Mouse (Mus musculus) small intestine, adult 2 months (tissue): ENCODE measurements around the gene Sohlh1. TPM values are rescaled to one million over a fixed set of nuclear protein-coding genes. Genes with fewer than 3 reads are reported as not detected.
"Not testable (repeated sequence)": the region's sequence is repeated elsewhere in the genome, so short reads cannot be mapped to it uniquely, and the experiment has no call there.

ENCODE experiments used
- H3K27ac ChIP-seq: fragments of 200-500 bp; 2 replicates; pipeline ENCODE4 v1.5.1; 2012; ENCODE audit warnings: low read depth, low read length, control low read depth, inconsistent platforms; ENCODE audit not compliant: insufficient read depth
- H3K27me3 ChIP-seq: fragments of 200-500 bp; 2 replicates; pipeline ENCODE4 v1.6.1; 2012; ENCODE audit warnings: mild to moderate bottlenecking, moderate library complexity, low read length, inconsistent platforms; ENCODE audit not compliant: control insufficient read depth, insufficient read depth
- H3K36me3 ChIP-seq: fragments of 200-500 bp; 2 replicates; pipeline ENCODE4 v1.6.1; 2012; ENCODE audit warnings: mild to moderate bottlenecking, low read length, control low read depth, inconsistent platforms; ENCODE audit not compliant: control insufficient read depth, insufficient read depth
- H3K4me1 ChIP-seq: fragments of 200-500 bp; 2 replicates; pipeline ENCODE4 v1.6.1; 2012; ENCODE audit warnings: low read length, inconsistent platforms, mixed read lengths; ENCODE audit not compliant: control insufficient read depth, insufficient read depth, insufficient read length
- H3K4me3 ChIP-seq: fragments of 200-500 bp; 2 replicates; pipeline ENCODE4 v1.5.1; 2012; ENCODE audit warnings: low read depth, mild to moderate bottlenecking, control low read depth, inconsistent platforms, low read length, moderate library complexity
- CTCF ChIP-seq: fragments of 200-500 bp; IDR thresholded peaks from 2 replicates; pipeline ENCODE4 v1.5.1; 2012; ENCODE audit warnings: low read depth, mild to moderate bottlenecking, control low read depth, inconsistent platforms, low read length, moderate library complexity, mixed read lengths; ENCODE audit not compliant: insufficient replicate concordance, insufficient read length; ENCODE audit errors: extremely low read depth
- POLR2A ChIP-seq: fragments of 200-500 bp; IDR thresholded peaks from 2 replicates; pipeline ENCODE4 v1.6.1; 2012; ENCODE audit warnings: low read depth, mild to moderate bottlenecking, control low read depth, inconsistent platforms, low read length, moderate library complexity
- WGBS: fragments of 180-500 bp; shearing (Covaris S2); methylation state at CpG from one replicate; pipeline ENCODE4 v1.1.7; 2018; 5-methylcytosine and 5-hydroxymethylcytosine counted together
- polyA plus RNA-seq: library from polyadenylated mRNA; depleted of rRNA; stranded (reverse); fragments of >200 nt; gene quantifications from 2 replicates; pipeline ENCODE4 v1.2.3, GENCODE M21; 2012

The Sohlh1 gene
- polyA plus RNA-seq, 1 experiment: not detected

DNA sequence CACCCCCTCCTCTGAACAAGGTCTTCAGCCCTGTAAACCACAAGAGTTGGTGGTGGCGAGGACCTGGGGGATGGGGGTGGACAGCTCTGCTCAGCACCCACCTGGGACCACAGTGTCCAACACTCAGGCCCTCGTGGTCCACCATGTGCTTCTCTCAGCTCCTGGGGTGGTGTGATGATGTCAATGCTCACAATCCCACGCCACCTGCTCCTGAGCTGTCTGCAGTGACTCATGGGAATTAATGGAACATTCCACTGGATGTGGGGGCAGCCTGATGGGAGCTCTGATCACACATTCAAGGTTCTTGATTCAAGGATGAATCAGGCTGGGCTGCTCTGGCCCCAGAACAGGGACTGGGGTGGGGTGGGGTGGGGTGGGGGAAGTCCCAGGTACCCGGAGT, 4.9 kb downstream of the Sohlh1 start:
- H3K4me3 ChIP-seq: no peak overlapping the region
- no peaks in the 10 kb centered on the region for H3K27me3 ChIP-seq
- no peaks in the 10 kb centered on the region for H3K4me1 ChIP-seq
- 48% methylated on average over 4 of the region's 4 CpGs for WGBS
- no peaks in the 10 kb centered on the region for H3K36me3 ChIP-seq
- TF ChIP-seq POLR2A (no peak), CTCF (no peak)
- H3K27ac ChIP-seq: no peak overlapping the region

GRCm38 (mm10) chr2:25836291-25836690, 10.8 kb downstream of the Sohlh1 start:
- Histone ChIP-seq H3K27ac (no peak overlapping the region), H3K27me3 (no peaks in the 10 kb centered on the region), H3K4me1 (no peaks in the 10 kb centered on the region), H3K4me3 (no peak overlapping the region), H3K36me3 (no peaks in the 10 kb centered on the region)
- WGBS: 21% methylated on average over 5 of the region's 5 CpGs
- TF ChIP-seq CTCF (peak; percentile 88; the same call in 1 of the 2 replicates), POLR2A (no peak)

DNA sequence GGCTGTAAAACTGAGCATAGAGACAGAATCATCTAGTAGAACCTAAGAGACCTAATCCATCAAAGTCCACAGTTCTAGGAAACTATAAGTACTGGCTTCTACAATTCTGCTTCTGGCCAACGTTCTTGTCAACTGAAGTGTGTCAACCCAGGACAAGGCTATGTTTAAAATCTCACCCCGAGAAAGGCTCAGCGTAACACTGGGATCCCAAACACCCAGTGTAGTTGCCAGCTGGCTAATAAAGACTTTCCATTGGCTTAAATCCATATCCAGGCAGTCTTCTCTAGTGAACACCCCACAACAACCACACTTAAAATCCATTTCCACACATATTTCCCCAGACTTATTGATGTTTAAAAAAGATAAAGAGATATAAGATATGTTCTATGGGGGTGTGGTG, 16.3 kb downstream of the Sohlh1 start:
- TF ChIP-seq POLR2A (no peak), CTCF (no peak)
- 52% methylated on average over 3 of the region's 3 CpGs for WGBS
- no peak overlapping the region for H3K27ac ChIP-seq
- no peaks in the 10 kb centered on the region for H3K4me1 ChIP-seq
- no peaks in the 10 kb centered on the region for H3K27me3 ChIP-seq
- H3K36me3 ChIP-seq: no peaks in the 10 kb centered on the region
- no peak overlapping the region for H3K4me3 ChIP-seq

GRCm38 (mm10) chr2:25828344-25828947, 18.6 kb downstream of the Sohlh1 start:
- no peaks in the 10 kb centered on the region for H3K4me1 ChIP-seq
- WGBS: 67% methylated on average over 8 of the region's 8 CpGs

DNA sequence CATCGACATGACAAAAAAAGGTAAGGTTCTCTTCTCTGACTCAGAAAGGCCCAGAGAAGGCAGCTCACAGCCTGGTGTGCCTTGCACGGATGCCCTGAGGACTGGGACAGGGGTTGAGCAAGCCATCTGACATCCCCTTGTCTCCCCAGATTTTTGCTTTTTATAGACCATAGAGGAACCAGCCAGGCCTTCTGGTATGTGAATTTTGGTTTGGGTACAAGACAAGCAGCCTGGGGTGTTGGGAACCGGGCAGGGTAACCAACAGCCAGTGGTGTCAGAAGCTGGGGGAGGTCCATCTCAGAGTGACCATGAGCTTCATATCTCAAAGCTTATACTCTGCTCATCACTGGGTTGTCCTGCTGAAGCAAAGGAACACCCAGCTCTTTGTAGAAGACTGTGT, 22.3 kb downstream of the Sohlh1 start:
- no peak overlapping the region for H3K4me3 ChIP-seq
- 91% methylated on average over 3 of the region's 3 CpGs for WGBS
- TF ChIP-seq CTCF (no peak), POLR2A (no peak)
- H3K4me1 ChIP-seq: no peaks in the 10 kb centered on the region
- H3K27me3 ChIP-seq: no peaks in the 10 kb centered on the region
- no peak overlapping the region for H3K27ac ChIP-seq
- H3K36me3 ChIP-seq: no peaks in the 10 kb centered on the region

More at GRCm38 (mm10) chr2:25828344-25828947, 18.6 kb downstream of the Sohlh1 start:
- no peaks in the 10 kb centered on the region for H3K27me3 ChIP-seq
- H3K36me3 ChIP-seq: no peaks in the 10 kb centered on the region
- TF ChIP-seq POLR2A (no peak), CTCF (no peak)
- no peak overlapping the region for H3K4me3 ChIP-seq
- no peak overlapping the region for H3K27ac ChIP-seq

GRCm38 (mm10) chr2:25822806-25823205, 24.2 kb downstream of the Sohlh1 start, which contains the start of gene Lcn9:
Gene Lcn9 (plus strand): TSS chr2:25823153.
- no peak for TF ChIP-seq POLR2A
- no peak for TF ChIP-seq CTCF
- Histone ChIP-seq H3K27ac (no peak within 1 kb of the TSS), H3K36me3 (no peaks in the 10 kb centered on the region), H3K4me3 (no peak within 1 kb of the TSS), H3K4me1 (no peaks in the 10 kb centered on the region), H3K27me3 (no peaks in the 10 kb centered on the region)
- 77% methylated on average over 1 of the region's 1 CpGs for WGBS

- H3K27ac ChIP-seq, H3K36me3 ChIP-seq, H3K27me3 ChIP-seq, H3K4me3 ChIP-seq, H3K4me1 ChIP-seq: not testable (repeated sequence)
- 79% methylated on average over 1 of the region's 1 CpGs for WGBS
These were observed 31.3 kb downstream of the Sohlh1 start, which contains the start of gene Glt6d1 for GRCm38 (mm10) chr2:25815748-25816147. Gene Glt6d1 (minus strand): TSS chr2:25815848.
